Mouse (Mus musculus) ovary, postnatal 14 days (tissue): Measurements from ENCODE around the gene Aox3.
A peak's percentile ranks its signal among the peaks of the same experiment; 100 is the strongest.

Experiments
- DNase-seq: peaks from one replicate; pipeline ENCODE4 v3.0.0; 2022; ENCODE audit warnings: low spot score

Gene Aox3

DNA sequence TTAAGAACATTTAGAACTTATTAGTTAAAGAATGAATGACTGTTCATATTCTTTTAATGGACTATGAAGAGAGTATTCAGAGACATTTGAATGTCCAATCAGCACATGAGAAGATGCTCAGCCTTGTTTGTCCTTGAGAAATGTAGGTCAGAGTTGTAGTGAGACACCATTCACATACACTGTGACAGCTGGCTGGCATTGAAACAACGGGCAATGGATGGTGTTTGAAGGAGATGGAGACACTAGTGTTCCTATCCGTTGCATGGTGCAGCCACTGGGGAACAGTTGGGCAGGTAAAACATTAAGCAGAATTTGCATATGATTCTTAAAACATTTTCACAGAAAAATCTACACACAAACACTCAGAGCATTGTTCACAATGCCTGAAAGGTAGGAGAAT is 5.9 kb upstream of the Aox3 start:
- DNase-seq, result no peak

DNA sequence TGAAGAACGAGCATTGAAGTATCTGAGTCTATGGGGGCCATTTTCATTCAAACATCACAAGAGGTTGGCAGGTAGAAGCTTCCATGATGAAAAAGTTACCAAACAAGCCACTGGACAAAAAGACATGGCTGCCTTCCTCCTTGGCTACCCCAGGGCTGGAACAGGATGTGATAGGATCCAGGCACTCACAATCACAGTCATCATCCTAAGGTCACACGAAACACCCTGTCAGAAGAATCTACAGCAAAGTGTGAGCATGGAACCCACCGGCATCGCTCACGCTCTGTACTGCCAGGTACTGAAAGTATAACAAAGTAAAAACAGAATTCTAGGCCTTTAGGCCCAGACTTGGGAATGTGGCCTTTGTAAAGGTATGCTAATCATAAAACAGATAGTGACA is 2.7 kb upstream of the Aox3 start:
- no peak for DNase-seq

GRCm38 (mm10) chr1:58111315-58111714 is 1.6 kb upstream of the Aox3 start:
- no peak for DNase-seq

GRCm38 (mm10) chr1:58113441-58113840 is 511 bp downstream of the Aox3 start:
- no peak for DNase-seq

GRCm38 (mm10) chr1:58114021-58114560 is 1.2 kb downstream of the Aox3 start:
- DNase-seq, result no peak

GRCm38 (mm10) chr1:58114666-58115375 is 1.9 kb downstream of the Aox3 start:
- no peak for DNase-seq

DNA sequence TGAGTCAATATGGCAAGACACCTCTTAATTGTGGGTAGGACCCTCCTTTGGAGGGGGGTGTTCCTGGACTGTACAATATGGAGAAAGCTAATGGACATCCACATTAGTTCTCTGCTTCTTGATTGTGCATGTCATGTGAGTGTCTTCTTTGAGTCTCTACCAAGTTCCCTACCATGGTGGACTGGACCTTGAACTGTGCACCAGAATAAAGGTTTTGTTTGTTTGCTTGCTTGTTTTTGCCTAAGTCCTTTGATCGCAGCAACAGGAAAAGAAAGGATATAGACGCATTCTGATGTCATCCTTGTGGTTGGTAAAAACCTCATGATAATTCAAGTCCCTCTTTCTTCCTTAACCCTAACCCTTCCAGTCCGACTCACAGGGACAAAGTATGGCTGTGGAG is 5.3 kb downstream of the Aox3 start:
- DNase-seq, result no peak

DNA sequence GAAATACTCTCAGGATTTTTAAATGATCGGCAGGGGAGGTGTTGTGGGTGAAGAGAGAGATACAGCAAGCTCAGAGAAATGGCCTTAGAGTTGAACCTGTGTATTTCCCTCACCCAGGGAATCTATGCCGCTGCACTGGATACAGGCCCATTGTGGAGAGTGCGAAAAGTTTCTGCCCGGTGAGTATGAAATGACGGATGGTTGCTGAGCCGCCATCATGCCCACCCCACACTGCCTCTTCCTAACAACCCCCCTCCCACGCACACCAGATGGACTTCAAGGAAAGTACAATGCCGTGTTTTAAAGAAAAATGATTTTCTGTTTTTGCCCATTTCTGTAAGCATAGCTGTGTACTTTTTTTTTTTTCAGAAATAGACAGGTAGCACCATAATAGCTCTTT is 12.0 kb downstream of the Aox3 start:
- DNase-seq, result no peak

GRCm38 (mm10) chr1:58137891-58138290 is 25.0 kb downstream of the Aox3 start:
- DNase-seq, result no peak

GRCm38 (mm10) chr1:58138986-58139385 is 26.1 kb downstream of the Aox3 start:
- DNase-seq, result no peak

GRCm38 (mm10) chr1:58140607-58141006 is 27.7 kb downstream of the Aox3 start:
- DNase-seq, result no peak

DNA sequence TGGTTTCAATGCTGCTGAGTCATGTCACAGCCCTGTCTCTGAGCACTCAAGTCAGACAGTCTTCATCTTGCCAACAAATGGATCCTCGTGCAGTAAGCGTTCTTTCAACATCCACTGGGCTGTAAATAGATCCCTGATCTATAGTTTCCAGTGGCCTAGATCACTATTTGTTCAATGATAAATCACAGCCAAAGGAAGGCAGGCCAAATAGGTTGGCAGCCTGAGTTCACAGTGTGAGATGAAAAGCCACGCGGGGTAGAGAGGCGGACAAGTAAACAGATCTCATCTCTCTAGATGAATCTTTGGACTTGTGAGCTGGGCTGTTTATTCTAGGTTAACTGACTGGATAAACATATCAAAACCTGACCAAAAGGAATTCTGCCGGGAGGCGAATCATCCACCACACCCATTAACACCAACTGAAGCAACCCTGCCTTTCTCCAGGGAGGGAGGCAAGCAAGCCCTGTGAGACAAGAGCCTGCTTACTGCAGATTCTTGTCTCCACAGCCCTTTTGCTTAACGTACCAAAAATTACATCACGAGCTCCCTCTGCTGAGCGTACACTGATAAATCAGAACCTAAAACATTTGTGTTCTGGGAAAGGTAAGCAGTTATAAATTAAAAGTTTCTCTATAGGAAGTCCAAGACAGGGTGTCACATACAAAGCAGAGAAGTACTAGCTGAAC is 31.6 kb downstream of the Aox3 start:
- no peak for DNase-seq

- DNase-seq, result no peak
Observed at GRCm38 (mm10) chr1:58146026-58146425, 33.1 kb downstream of the Aox3 start.

DNA sequence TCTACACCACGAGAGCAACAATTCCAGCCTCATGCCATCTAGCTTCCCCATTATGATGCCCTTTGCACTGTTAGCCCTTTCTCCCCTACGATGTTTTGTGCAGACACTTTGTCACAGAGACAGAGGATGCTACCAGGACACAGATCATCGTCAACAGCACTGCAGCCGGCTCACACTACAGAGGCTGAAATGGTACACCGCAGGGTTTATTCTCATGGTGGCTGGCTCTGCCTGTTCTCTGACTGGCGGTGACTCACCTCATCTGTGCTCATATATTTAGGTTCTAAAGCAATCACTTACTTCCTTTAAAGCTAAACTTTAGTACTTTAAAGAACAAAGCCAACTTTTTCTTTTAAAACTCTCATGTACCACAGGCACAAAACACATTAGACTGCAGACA is 34.8 kb downstream of the Aox3 start:
- no peak for DNase-seq

DNA sequence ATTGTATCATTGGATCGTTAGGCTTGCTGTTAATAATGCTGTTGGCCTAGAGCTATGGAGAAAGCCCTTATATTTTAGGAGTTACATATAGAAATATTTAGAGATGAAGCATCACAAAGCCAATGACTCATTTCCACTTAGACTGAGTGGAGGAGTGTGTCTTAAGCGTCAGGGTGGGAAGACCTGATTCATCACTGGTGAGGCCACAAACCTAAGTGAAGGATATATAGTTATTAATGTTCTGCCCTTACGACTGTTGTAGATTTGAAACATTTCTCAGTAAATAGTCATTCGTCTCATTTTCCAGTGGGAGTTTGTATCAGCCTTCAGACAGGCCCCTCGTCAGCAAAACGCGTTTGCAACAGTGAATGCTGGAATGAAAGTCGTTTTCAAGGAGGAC is 39.3 kb downstream of the Aox3 start:
- DNase-seq, result no peak

DNA sequence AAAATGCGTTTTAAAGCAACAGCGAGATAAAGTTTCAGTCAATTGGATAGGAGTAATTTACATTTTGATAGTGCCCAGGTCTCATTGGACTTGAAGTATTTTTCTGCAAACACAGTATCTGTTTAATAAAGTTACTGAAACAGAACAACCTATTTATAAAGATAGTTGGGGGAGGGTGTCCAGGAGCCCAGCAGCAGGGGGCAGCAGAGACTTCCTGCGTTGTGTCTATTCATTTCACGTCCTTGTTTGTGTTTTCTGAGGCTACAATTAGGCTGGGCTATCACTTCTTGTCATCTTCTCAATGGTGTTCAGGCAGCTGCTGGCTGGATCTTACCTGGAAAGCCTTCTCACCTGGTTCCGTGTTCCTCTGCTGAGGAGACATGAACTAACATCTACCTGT is 43.8 kb downstream of the Aox3 start:
- peak; percentile 48 for DNase-seq

DNA sequence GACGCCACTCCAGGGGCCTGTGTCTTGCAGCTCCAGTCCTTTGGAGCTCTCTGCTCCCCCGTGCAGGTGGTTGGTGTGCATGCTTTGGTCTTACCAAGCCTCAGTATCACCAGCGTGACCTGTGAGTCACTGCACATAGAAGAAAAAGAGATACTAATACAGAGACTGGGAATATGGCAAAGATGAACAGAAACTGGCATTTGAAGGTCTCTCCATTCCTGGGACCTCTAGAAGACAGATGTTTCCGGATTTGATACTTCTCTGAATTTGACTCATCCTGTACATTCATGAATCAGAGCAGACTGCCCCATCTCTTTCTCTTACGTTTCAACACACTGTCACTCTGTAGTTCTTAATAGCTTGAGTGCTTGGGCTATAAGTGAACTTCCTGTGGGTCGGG is 57.0 kb downstream of the Aox3 start:
- DNase-seq, result no peak

- no peak for DNase-seq
Observed at GRCm38 (mm10) chr1:58188514-58189175, 75.7 kb downstream of the Aox3 start.

DNA sequence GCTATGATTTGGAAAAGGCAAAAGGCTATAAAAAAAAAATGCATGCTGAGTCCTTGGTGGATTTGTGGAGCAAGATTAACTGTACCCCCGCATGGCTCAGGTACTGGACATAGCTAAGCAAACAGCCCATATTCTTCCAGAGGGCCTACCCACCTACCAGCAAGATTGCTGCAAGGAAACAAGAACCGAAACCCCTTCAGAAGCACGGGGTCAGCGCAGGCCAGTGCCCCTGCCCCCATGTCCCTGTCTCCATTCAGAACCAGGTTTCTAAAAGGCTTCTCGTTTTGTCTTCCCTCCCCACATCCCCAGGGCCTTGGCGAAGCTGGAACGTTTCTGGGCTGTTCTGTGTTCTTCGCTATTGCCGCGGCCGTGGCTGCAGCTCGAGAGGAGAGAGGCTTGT is 81.4 kb downstream of the Aox3 start:
- no peak for DNase-seq

DNA sequence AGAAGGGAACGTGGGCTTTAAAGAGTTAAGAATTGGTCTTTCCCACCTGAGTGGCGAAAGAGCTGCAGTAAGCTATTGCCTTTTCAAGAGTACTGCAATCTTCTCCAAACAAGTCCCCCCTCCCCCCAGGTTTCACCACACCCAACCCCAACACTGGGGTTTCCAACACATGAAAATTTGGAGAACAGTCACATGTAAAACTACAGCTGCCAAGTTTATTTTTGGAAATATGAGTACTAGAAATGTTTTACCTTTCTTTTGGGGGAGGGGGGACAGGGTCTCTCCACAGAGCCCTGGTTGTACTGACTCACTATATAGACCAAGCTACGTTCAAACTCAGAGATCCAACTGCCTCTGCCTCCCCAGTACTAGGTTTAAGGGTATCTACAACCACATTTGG is 82.1 kb downstream of the Aox3 start:
- no peak for DNase-seq

- DNase-seq, result no peak
Observed at GRCm38 (mm10) chr1:58195541-58195940, 82.6 kb downstream of the Aox3 start.

DNA sequence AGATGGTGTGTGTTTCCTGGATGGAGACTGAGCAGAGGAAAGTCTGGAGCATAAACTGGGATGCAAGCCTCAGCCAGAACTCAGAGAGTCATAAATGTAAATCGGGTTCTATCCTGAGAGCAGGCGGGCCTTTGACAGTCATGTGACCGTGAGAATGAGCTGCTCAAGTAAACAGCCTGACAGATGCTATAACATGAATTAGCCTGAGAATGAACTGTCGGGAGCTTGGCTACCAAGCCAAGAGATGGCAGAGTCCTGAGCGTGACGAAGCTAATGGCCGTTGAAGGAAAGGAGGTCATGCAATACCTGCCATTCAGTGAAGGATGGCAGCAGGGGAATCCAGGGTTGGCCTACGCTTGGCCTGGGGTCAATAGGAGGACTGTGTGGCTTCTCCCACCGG is 84.1 kb downstream of the Aox3 start:
- no peak for DNase-seq

GRCm38 (mm10) chr1:58198386-58198785 is 85.5 kb downstream of the Aox3 start:
- DNase-seq, result no peak
